Mouse (Mus musculus): ENCODE measurements around the gene Susd5.

Susd5 gene

DNA sequence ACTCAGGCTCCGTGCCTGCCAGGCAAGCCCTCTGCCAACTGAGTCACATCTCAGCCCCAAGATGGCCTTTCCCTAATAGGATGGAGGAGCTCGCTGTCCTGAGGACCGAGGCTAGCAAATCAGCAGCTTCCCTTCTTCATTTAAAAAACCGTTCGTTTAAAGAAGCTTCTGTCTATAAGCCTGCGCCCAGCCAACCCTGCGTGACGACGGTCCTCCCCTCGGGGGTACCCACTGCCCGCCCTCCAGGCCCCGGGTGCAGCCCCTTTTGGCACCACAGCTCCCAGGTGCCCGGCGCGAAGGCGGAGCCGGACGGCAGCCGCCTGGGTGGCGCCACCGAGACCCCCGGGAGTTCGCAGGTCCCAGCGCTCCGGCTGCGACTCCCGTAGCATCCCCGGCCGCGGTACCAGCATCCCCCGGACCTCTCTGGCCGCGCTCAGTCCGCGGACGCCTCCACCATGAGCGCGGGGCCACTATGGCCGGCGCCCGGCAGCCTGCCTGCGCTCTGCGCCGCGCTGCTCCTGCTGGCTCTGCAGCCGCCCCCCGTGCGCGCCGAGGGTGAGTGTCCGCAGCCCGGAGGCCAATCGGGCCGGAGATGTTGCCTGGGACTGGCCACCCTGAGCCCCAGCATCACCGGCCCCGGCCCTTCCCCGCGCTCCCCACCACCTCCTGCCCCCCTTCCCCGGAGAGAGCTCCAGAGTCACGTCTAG, at the start of gene Susd5:
Gene Susd5 (plus strand): TSS at position 51 of the 707 bp plus-strand sequence.
- peak in 1 of 2 experiments; percentile 7 for DNase-seq (ENCODE audit: low spot score in 2 of 2)

DNA sequence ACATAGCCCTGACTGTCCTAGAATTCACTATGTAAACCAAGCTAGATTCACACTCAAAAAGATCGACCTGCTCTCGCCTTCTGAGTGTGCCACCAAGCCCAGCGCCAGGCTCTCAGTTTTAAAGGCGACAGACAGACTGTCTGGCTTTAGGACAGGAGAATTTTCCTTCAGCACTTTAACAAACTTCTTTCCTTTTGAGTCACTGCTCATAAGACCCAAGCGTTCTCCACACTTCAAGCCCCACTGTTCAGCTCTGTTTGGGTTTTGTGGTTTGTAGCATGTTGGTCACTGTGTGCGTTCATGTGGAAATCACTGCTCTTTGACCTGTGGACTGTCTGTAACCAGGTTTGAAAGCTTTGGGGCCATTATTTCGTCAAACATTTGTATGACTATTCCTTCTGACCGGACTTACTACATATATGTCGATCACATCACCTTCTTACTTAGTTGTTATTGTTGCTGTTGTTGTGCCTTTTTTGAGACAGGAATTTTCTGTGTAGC, 49.0 kb upstream of the Susd5 start:
- no peak for DNase-seq (ENCODE audit: low spot score in 2 of 2)

DNA sequence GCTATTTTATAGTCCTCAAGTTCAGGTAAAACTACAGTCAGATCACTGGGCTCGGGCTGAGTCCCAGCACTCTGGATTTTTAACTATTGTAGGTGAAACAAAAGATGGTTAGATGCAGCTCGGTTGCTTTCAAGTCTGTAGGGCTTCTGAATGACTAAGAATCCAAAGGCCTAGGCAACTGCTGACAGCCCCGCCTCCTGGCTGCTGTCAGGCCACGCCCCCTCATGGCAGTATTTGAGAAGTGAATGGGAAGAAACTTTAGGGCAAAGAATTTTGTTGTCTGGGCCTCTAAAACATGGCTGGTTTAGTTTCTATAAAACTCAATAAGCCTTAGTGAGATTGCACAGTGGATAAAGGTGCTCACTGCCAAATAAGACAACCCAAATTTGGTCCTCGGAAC, 47.4 kb upstream of the Susd5 start:
- DNase-seq (ENCODE audit: low spot score in 2 of 2): no peak

DNA sequence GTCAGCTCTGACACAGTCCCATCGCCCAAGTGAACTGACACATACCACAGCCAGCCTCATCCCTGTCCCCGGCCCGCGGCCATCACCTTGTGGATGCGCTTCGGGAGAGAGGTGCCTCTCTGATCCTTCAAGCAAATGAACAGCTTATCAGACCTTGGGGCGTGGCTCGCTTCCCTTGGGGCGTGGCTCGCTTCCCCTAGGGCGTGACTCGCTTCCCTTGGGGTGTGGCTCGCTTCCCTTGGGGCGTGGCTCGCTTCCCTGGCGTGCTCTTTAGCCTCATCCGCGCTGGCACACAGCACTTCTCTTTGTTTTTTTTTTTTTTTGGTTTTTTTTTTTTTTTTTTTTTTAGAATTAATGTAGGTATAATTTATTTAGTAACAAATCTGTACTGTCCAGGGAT, 45.7 kb upstream of the Susd5 start:
- DNase-seq (ENCODE audit: low spot score in 2 of 2): no peak

DNA sequence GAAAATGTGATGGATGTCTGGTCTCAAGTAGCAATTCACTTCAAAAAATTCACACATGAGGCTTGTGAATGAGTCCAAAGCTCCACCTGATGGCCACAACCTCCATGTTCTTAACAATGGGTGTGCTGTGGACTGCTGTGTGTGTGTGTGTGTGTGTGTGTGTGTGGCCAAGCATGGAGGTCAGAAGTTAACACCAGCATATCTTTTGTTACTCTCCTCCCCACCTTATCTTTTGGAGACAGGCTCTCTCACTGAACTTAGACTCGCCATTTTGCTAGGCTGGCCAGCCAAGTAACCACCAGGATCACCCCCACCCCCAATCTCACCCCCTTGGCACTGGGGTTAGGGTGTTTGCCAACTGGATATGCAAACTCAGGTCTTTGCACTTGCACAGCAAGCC, 42.9 kb upstream of the Susd5 start:
- DNase-seq (ENCODE audit: low spot score in 2 of 2): no peak

DNA sequence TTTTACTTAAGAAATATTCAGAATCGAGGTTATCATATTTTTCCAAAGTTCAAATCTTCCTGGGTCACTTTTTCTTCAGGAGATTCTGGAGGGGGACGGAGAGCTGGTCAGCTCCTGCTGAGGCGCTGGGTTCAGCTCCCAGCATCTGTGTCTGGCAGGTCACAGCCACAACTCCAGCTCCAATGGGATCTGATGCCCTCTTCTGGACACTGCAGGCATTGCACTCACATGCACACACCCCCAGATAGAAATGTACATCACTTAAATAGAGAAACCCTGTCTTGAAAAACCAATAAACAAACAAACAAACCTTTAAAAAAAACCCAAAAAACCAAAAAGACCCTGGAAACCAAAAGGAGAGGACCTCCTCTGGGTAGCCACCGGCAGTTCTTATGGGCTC, 41.2 kb upstream of the Susd5 start:
- DNase-seq (ENCODE audit: low spot score in 2 of 2): no peak

DNA sequence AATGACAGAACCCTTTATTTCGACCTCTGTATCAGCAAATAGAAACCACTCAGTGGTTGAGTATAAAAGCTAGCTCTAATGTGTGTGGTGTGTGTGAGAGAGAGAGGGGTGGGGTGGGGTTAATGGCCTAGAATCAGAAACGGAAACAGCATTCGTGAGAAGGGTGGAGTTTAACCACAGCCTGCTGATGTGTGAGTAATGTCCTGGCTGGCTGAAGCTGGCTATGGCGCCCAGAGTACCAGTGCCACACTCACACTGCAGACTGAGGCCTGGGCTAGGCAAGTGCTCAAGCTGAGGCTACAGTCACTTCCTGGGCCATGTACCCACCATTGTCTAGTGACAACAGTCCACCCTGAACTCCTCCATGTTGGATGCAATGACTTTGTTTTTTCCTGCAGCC, 40.5 kb upstream of the Susd5 start:
- DNase-seq (ENCODE audit: low spot score in 2 of 2): no peak

DNA sequence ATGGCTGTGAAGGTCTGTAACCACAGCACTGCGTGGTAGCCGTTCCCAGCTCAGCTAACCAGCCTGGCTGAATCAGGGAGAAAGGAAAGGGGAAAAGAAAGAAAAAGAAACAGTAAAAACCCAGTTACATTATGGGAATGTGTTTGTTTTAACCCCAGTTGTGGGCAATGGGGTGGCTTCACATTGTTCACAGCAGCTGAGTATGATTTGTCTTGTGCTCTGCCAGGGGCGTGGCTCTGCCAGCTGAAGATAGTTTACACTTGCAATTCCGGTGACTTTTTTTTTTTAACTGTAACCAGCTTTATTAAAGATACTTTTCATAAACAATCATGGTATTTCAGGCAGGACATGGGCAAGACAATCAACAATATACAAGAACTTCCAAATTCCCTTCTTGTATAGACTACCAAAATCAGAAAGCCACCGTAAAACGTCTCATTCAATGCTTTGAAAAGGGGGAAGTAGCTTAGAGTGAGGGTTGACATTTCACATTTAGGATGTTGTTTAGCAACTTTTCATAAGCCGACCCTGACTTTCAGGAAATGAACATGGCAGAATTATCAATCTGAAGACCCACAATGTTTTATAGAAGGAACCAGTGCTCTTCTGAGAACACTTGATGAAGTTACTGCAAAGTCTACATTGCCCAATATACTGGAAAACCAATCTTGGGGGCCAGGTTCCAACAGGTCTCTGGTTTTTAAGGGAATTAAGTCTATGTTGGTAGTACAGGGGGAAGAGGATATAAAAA, 37.8 kb upstream of the Susd5 start:
- DNase-seq (ENCODE audit: low spot score in 2 of 2): no peak

DNA sequence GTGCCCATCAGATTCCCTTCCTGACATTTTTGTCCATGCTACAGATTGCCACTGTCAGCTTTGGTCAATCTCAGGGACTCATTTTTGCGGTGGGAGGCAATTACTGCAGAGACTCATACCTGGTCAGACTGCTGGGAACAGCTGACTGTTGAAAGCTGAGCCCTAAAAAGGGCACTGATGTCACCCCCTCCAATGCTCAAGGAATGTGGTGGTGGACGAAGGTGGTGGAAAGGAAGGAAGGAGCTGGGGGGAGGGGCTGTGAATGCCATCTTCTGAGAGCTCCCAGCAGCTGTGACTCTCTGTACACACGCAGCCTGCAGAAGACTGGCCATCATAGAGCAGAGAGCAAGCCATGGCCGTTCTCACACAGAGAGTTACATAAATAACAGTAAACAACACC, 34.8 kb upstream of the Susd5 start:
- no peak for DNase-seq (ENCODE audit: low spot score in 2 of 2)

DNA sequence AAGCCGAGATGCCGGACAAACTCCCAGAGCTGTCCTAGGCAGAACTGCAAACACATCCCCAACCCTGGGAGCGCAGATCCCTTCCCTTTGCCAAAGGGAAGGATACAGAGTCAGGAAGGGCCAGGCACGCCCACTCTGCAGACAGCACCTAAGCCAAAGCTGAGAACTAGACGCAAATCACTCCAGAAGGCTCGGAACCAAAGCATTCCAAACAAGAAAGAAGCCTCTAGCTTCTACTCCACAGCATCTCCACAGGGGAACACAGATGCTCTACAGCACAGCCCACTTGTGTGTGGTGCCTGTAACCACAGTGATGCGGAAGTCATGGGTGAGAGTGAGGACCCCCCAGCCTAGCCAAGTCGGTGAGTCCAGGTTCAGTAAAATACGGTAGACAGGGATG, 31.8 kb upstream of the Susd5 start:
- DNase-seq (ENCODE audit: low spot score in 2 of 2): no peak

DNA sequence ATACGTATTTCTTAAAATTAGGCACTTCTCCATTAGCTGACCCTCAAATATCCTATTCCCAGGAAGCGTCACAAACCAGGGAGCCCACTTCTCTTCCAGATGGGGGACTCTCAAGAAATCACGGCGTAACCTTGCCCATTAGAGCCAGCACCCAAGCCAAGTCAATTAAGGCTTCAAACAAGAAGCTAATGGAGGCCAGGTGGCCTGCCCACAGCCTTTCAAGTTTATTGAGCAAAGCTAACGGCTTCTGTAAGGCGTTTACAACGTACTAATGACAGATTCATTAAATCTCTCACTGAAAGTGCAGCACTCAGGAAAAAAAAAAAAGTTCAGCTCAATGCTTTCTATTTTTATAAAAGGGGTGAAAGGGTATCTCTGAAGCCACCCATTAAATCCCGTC, 31.1 kb upstream of the Susd5 start:
- DNase-seq (ENCODE audit: low spot score in 2 of 2): no peak

DNA sequence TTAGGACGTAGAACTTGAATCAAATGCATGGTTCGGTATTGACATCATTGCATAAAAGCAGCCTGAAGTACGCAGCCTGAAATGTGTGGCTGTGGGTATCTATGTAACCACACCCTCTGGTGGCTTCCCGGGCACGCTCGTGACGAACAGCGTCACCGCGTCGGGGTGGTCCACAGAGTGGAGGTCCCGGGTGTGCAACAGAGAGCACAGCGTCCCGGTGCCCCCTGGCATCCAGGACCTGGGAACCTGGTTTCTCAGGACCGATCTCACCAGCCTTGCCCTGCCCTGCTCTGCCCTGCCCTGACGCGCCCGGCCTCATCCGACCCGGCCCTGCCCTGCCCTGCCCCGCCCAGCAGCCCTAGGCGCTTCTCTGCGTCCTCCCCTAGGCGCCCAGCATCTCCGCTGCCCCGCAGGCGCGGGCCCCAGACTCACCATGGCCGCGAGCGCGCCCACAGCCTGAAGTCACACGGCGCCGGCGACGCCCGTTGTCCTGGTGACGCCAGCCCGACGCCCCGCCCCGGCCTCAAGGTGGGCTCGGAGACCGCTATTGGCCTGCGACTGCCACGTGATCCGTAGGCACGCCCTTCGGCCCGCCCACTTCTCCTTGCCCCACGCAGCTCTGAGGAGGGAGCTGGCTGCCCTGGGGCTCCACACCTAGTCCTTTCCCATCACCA, 30.5 kb upstream of the Susd5 start:
- peak; percentile 73 to 81 for DNase-seq (ENCODE audit: low spot score in 2 of 2)

DNA sequence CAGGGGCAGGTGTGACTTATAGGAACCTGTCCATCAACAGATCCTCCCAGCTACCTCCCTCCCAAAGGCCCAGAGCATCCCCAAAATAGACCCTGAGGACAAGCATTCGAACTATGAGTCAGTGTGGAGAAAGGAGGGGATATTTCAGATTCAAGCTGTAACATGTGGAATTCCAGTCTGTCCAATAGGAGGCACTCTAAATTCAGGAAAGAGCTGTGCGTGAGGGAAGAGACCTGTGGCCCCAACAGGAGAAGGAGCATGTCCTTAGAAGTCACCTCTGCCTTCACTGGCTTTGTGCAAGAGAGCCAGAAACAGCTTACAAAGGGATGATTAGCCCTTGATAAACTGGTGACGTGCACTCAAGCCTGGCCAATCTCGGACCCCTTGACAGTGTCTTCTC, 16.0 kb upstream of the Susd5 start:
- DNase-seq (ENCODE audit: low spot score in 2 of 2): no peak

DNA sequence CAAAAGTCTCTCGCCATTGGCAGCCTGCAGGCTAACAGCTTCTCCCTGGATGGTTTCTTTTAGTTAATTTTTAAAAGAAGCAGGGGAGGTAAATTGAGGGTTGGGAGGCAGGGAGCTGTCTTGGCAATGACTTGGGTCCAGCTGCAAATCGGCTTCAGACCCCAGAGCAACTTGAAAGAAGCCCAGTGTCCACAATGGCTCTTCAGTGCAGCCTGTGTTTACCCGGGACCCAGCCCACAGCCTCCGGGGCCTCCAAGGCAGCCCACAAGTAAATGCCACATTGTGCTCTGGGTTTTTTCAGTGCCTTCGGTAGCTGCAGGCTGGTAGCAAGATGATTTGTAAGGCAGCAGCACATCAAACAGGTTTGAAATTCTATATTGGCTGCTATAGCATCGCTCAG, 14.4 kb upstream of the Susd5 start:
- no peak for DNase-seq (ENCODE audit: low spot score in 2 of 2)

DNA sequence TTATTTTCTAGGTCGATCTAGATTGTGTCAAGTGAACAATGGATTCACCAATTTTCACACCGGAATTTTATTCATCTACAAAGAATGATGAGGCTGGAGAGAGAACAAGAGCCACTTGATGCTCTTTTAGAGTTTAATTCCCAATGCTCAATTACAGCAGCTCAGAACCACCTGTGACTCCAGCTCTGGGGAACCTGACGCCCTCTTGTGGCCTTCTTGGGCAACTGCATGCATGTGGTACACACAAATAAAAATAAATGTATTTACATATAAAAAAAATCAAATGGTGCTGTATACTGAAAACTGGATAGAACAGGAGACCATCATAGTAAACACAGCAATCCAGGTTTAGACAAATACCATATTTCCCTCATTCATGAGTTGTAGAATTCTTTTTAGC, 12.5 kb upstream of the Susd5 start:
- DNase-seq (ENCODE audit: low spot score in 2 of 2): no peak

DNA sequence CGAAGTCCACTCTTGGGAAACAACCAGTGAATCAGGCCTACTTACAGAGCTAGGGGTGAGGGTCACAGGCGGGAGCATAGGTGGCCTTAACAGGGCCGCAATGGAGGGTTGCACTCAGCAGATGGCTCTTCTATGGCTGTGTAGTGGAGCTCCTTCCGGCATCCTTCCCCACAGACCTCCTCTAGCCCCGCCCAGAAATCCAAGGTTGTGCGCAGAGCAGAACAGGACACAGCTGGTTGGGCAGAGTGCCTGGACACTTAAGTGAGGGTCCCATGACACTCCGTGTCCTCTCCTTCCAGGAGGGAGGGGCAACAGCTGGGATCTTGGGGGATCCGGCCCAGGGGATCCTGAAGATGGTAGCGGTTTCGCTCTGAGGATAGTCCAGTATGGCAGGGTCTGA, 10.9 kb upstream of the Susd5 start, which contains the start of gene Fbxl2:
Gene Fbxl2 (minus strand): TSS at position 164 of the 400 bp plus-strand sequence.
- no peak for DNase-seq (ENCODE audit: low spot score in 2 of 2)

DNA sequence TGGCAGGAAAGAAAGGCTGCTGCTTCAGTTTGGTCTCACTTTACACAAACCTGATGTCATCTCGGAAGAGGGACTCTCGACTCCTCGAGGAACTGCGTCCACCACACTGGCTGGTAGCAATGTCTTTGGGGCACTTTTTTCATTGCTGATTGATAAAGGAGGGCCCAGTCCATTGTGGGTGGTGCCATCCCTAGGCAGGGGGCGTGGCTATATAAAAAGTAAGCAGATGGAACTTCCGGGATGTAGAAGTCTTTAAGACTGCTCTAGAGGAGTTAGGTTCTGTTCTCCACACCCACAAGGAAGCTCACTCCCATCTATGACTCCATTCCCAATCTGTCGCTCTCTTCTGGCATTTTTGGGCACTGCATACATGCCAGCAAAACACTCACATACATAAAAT, 10.3 kb upstream of the Susd5 start:
- no peak for DNase-seq (ENCODE audit: low spot score in 2 of 2)

DNA sequence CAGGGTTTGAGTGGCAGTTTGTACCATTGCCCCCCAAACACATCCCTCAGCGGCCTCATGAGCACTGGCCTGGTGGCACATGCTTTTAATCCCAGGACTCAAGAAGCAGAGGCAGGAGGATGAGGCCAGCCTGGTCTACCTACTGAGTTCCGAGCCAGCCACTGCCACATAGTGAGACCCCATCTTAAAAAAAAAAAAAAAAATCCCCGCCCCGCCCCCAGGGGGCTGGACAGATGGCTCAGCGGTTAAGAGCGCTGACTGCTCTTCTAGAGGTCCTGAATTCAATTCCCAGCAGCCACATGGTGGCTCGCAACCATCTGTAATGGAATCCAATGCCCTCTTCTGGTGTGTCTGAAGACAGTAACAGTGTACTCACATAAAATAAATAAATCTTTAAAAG, 6.8 kb upstream of the Susd5 start:
- no peak for DNase-seq (ENCODE audit: low spot score in 2 of 2)

DNA sequence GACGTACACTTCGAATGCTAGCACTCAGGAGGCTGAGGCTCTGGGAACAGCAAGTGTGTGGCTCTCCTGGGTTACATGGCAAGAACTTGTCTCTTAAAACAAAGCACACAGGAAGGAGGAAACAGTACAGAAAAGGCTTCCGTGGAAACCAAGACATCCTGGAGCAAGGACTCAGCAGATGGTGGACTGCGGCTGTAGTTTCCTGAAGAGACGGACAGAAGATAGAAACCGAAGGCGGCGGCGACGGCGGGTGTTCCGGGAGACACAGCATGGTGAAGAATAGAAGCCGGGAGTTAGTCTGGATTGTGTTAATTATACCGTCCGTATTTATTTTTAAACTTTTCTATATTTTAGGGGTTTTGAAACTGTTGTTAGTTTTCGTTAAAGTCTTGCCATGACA, 6.2 kb upstream of the Susd5 start:
- no peak for DNase-seq (ENCODE audit: low spot score in 2 of 2)

DNA sequence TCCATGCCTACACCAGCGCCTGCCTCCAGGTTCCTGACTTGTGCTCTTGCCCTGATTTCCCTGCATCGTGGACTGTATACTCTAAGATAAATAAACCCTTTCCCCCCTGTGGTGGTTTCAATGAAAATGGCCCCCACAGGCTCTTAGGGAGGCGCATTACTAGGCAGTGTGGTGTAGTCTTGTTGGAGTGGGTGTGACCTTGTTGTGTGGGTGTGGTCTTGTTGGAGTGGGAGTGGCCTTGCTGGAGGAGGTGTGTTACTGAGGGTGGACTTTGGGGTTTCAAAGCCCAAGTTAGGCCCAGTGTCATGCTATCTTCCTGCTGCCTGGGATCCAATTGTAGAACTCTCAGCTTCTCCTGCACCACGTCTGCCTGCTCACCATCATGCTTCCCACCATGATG, 4.9 kb upstream of the Susd5 start:
- DNase-seq (ENCODE audit: low spot score in 2 of 2): no peak

DNA sequence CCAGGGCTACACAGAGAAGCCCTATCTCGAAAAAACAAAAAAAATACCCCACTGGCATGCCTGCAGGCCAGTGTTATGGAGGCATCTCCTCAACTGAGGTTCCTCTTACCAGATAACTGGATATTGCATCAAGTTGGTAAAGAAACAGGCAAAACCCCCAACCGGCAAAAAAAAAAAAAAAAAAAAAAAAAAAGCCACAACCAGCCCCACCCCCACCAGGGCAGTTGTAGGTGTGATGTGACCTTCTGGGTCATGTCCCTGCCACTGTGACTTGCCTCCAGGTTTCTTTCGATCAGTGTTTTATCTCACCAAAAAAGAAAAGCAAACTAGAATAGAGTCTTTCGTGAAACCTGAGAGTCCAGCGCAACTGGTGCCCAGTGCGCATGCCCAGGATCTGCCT, 4.1 kb upstream of the Susd5 start:
- no peak for DNase-seq (ENCODE audit: low spot score in 2 of 2)

DNA sequence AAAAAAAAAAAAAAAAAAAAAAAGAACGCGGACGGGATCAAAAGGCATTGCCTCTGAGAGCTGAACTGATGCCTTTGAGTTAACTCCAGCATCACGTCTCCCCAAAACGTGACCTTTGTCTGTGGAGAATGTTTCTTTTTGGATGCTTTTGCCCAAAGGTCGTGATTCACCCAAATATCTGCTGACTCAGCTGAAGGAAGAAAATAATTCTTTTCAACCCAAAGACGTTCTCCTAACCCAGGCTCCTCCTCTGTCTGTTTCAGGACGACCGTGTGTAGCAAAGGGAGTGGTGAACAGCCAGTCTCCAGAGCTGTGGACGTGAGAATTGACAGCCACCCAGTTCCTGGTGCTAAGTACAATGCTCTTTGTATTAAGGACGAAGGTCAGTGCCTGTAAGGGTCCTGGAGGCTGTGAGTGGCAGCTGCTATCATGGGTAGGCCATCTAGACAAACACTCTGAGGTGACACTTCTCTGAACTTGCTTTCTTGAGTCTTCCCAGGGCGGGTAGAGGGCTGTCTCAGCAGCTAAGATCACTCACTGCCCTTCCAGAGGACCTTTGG, 11.6 kb downstream of the Susd5 start:
- DNase-seq (ENCODE audit: low spot score in 2 of 2): no peak

Measured in cerebellum, postnatal 4 days (tissue).